Mouse (Mus musculus): ENCODE data around the gene Irf4.

- no peak for TF ChIP-seq TAL1 (IDR thresholded peaks at IDR 0.05; ENCODE audit: low read length)
- no peak for TF ChIP-seq GATA1 (IDR thresholded peaks at IDR 0.05; ENCODE audit: low read length)
Measured at GRCm38 (mm10) chr13:30742411-30742970, 6.5 kb upstream of the Irf4 start.
